Mouse (Mus musculus) adrenal gland, adult 8-10 months (tissue): ENCODE results near the gene Cabp4. TPM values are rescaled to one million over a fixed set of nuclear protein-coding genes. Genes with fewer than 3 reads are reported as not detected.
"Not testable (repeated sequence)": the region's sequence is repeated elsewhere in the genome, so short reads cannot be mapped to it uniquely, and the experiment has no call there.

Experiments
- DNase-seq: peaks from one replicate; pipeline ENCODE4 v3.0.0; 2022
- total RNA-seq, 4 experiments: library from RNA; stranded (reverse); gene quantifications; 2 replicates each; pipeline ENCODE4 v1.2.4; 2022

The Cabp4 gene
- total RNA-seq, 4 experiments from 2014 or later, result 0.23 to 0.59 (median 0.39) TPM

DNA sequence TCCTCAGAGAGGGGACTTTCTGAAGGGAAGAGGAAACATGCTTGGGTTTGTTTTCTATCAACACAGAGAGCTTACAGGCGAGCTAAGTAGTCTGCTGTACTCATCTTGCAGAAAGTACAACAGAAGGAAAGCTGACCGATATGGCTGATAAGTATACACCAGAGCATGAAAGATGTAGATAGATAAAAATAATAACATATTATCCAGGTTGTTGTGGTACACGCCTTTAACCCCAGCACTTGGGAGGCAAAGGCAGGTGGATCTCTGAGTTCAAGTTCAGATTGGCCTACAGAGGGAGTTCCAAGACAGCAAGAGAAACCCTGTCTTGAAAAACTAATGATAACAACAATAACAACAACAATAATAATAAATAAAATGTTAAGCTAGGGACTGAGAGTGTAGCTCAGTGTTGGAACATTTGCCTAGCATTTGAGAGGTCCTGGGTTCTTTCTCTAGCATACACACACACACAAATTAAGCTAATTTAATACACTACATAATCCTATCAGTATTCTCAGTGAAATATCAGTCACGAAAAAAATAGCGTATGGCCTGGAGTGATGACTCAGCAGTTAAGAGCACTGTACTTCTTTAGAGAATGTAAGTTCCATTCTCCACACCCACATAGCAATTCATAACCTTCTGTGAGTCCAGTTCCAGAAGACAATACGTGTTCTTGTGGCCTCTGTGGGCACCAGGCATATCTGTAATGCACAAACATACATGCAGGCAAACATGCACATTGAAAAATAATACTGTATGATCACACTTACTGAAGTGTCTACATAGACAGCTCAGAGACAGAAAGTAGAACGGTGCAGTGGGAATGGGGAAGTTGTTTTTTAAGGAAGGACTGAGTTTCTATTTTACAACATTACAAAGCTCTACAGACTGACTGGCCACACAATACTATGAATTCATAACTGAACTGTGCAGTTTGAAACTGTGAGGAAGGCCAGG is 21.1 kb downstream of the Cabp4 start:
- no peak for DNase-seq

DNA sequence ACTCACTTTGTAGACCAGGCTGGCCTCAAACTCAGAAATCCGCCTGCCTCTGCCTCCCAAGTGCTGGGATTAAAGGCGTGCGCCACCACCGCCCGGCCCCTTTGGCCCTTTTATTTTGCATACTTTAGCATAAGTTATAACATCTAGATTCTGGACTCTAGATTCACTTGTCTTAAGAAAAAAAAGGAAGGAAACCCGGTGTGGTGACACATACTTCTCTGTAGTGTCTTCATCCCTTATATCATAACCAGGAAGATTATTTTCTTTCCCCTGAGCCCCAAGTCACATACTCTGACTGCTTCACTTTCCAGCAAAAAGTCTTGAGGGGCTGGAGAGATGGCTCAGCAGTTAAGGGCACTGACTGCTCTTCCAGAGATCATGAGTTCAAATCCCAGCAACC is 21.9 kb downstream of the Cabp4 start:
- DNase-seq, result not testable (repeated sequence)

DNA sequence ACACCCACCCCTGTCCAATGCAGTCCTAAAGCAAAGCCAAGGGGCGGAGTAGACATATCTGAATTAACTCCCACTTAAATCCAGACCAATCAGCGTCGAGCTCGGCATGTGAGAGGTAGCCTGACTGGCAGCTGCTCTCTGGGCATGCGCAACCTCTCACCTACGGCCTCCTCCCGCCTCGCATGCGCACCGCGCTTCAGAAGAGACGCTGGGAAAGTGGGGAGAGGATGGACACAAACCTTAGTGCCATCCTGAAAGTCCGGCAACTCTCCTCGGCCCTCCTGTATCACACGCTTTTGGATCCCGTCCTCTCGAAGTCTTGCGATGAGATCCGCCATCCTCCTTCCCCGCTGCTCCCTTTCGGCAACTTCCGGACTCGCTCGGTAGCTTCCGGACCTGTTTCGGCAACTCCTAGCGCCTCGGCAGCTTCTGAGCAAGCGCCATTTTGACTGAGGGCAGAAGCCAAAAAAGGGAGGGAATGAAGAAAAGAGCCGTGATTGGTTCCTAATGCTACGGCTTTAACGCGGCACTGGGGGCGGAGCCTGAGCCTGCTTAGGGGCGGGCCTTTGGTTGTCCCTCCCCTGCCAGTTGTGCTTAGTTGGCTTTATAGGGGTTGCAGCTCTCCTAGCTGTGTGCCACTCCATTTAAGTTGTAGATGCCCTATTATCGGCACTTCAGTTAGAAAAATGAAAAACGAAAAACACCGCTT is 22.6 kb downstream of the Cabp4 start:
- peak; percentile 98 for DNase-seq

DNA sequence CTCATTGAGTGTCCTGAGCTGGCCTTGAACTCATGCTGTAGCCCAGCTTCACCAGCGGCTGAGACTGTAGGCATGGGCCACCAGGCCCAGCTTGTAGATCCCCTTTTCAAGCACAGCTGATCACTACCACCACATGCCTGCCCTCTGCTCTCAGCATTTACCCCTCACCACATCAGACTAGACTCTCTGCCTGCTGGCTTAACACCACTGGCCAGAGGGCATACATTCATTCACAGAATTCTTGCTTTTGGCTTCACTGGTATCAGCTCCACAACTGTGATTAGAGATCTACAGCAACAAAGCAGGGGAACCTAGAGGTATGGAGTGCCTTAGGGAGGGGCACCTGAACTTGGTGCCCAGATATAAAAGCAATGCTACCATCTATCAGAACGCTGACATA is 23.3 kb downstream of the Cabp4 start:
- DNase-seq, result no peak

DNA sequence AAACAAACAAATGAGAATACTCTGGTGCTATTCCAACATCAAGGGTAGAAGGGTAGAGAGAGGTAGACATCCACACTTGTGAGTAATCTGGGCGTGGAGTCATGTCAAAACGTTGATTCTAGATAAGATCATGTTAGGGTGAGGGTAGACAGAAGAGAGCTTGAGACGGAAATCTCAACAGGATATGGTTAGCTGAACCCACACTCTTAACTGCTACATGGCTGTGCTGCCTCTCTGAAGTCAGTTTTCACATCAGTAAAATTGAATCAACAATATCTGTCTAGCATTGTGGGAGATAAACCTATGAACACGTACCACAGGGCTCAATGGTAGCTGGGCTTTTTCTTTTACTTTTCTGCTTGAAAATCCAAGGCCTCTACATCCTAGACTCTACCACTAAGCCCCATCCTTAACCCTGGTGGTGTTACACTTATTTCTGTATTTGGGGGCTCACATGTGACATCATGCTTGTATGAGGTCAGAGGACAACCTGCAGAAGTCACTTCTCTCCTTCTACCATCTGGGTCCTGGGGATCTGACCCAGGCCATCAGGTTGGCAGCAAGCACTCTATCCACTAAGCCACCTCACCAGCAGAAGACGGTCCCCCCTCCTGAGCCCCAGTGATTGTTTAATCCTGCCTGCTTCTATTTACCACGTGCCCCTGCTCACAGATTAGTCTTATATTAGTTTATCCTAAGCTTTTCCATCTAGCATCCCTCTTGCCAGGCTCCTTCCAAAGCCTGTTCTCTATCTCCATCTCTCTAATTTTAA is 23.9 kb downstream of the Cabp4 start:
- no peak for DNase-seq

DNA sequence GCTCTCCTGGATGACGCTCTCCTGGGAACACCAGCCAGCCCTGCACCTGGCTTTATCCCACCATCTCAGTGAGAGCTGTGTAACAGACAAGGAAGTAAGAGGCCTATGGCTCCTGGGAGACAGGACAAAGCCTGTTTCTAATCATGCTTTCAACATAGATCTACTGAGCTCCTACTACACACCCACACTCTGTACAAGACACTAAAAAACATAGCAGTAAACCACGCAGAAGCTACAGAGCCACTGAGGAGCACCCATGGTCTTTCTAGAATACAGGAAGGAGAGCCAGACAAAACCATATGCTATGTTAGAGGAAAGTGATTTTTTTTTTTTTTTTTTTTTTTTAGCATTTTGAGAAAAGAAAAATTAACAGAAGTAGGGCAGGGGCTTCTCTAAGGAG is 25.5 kb downstream of the Cabp4 start:
- DNase-seq, result no peak

DNA sequence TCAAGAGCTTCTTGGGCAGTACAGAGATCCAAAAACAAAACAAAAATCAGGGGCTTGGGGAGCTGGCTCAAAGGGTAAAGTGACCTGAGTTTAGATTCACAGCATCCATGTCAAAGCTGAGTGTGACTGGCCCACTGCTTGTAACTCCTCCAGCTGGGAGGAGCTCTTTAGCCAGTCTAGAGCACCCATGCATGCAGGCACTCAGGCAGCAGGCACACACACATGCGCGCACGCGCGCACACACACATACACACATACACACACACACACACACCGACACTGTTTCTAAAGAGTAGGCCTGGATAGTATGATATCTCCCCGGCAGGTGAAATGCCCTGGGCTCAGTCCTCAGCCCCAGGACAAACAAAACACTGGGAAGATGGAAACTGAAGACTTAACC is 26.8 kb downstream of the Cabp4 start:
- DNase-seq, result no peak

DNA sequence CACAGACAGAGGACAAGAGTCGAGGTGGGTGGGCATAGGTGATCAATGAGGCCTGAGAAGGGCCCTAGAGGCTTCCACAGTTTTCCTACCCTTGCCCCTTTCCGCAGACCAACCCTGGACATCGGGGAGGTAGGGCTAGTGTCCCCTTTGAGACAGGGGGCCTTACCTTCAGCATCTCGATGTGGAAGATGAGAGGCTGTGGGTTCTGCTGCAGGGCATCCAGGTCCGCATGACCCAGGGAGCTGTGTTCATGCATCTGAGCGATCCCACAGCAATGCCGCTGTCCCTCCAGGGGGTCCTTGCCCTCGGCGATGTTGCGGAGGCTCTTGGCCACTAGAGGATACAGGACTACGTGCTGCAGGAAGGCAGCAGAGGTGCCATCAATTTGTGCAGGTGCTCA is 28.0 kb downstream of the Cabp4 start:
- DNase-seq, result no peak

DNA sequence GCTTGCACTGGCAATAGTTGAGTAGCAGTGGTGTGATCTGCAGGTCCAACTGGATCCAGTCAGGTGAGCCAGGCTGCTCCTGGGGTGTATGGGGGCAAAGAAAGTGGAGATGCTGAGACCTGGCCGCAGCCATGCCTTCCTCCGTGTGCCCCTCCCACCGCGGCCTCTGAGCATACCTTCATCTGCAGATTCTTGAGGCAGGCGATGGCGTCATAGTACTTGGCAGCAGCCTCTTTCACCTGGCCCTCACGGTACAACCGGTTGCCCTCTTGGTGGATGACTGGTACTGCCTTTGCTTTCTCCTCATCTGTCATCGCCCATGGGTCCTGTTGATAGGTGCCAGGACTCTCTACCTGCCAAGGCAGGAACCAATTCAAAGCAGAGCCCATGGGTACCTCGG is 28.7 kb downstream of the Cabp4 start:
- DNase-seq, result no peak

DNA sequence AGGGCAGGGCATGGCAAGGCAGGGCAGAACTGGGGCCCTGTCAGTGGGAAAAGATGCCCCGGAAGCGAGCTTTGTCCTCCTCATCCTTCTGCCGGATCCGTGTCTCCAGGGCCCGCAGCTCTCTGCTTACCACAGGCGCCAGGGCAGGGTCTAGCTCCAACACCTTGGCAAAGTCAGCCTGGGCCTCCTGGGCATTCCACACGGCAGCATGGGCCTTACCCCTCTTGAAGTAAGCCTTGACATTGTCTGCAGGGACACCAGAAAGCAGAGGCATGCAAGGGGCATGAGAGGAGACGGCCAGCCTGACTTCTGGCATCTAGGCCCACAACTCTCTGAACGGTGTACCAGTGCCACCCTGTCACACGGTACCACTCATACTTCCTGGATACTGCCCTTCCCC is 29.3 kb downstream of the Cabp4 start:
- no peak for DNase-seq

DNA sequence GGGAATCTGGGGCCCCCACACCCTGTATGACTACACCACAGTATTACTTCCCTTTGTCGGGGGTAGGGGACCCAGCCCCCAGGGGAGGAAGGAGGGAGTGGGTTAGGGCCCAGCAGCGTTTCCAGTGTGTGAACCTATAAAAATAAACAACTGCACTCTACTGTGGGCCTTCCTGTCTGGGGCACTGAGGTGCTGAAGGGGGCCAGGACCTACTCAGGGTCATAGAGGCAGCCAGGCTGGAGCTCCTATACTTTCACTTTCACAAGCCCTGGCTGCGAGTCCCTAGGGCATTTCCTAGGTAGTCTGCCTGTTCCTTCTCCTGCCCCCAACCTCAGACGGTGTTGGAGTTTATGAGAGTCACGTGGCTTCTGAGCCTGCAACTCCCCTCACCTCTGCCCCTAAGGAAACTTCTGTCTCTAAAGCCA is 30.0 kb downstream of the Cabp4 start:
- peak; percentile 59 for DNase-seq

DNA sequence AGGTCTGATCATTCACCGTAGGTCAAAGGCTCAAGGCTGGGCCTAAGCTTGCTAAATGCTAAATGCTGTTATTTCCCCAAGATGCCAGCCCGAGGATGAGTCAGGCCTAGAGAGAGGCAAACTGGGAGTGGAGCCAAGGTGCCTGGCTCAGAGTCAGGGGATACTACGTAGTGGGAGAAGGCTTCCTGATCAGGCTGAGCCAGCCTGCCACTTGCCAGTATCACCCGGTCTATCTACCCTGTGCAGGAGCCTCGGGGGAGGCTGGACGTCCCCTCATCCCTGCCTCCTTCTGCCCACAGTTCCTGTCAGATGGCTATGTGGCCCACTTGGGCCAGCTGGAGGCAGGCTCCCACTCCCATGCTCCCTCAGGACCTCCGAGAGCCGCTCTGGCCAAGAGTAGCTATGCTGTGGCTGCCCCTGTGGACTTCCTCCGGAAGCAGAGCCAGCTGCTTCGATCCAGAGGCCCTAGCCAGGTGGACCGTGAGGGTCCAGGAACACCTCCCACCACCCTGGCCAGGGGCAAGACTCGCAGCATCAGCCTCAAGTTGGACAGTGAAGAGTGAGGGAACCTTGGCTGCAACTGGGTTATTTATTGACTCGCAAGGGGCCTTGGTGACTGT is 30.5 kb downstream of the Cabp4 start:
- DNase-seq, result peak; percentile 97

DNA sequence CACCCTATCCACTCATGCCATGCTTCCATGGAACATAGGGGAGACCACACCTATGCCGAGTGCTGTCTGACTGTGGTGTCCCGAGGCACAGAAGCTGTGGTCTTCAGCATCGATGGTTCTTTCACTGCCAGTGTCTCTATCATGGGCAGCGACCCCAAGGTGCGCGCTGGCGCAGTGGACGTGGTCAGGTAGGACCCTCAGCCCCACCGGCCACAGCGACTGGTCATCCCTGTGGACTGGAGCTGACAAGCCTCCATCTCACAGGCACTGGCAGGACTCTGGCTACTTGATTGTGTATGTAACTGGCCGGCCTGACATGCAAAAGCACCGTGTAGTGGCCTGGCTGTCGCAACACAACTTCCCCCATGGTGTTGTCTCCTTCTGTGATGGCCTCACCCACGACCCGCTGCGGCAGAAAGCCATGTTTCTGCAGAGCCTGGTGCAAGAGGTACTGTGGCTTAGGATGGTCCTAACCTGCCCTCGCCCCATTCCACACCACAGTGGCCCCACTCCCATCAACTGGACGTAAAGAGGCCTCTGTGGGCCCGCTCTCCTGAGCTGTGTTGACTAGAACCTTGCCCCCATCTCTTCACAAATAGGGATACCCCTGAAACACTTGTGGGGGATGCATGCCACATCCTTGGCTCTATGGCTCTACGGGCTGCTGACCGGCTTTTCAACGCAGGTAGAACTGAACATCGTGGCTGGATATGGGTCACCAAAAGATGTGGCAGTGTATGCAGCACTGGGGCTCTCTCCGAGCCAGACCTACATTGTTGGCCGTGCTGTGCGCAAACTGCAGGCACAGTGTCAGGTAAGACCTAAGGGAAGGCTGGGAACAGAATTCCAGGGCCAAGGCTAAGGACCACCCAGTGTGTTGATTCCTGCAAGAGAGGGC is 31.5 kb downstream of the Cabp4 start:
- DNase-seq, result no peak

DNA sequence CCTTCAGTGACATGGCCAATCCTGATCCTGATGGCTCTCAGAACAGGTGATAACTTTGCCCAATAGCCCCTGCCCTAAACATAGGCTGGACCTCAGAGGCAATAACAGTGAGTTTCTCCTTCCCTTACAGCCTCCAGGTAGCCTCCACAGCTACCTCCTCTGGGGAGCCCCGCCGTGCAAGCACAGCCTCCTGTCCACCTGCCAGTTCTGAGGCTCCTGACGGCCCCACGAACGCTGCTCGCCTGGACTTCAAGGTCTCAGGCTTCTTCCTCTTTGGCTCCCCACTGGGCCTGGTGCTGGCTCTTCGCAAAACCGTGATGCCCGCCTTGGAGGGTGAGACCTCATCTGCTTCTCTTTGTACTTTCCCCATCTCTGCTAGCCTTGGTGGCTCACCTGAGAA is 35.3 kb downstream of the Cabp4 start:
- no peak for DNase-seq

DNA sequence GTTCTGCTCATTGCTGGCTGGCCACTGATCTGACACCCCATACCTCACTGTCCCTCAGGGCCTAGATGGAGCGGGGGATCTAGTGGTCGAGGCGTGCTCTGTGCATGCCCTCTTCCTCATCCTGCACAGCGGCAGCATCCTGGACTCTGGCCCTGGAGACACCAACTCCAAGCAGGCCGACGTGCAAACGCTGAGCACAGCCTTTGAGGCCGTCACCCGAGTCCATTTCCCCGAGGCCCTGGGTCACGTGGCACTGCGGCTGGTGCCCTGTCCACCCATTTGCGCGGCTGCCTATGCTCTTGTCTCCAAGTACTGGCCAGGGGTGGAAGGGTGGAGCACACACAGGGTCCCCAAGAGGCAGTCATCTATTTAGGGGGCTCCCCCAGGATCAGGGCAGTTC is 37.2 kb downstream of the Cabp4 start:
- DNase-seq, result no peak

DNA sequence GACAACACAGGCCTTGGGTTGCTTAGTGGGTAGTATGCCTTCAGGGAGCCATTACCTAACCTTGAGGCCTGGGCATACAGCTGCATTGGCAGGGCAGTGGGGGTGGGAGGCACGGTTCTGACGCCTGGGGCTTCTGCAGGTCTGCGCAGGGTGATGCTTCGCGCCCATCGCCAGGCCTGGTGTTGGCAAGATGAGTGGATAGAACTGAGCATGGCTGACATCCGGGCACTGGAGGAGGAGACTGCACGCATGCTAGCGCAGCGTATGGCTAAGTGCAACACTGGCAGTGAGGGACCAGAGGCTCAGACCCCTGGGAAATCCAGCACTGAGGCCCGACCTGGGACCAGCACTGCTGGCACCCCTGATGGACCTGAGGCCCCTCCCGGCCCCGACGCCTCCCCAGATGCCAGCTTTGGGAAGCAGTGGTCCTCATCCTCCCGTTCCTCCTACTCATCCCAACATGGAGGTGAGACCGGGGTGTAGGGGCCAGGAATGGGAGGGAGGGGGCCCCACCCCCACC is 39.1 kb downstream of the Cabp4 start:
- no peak for DNase-seq

DNA sequence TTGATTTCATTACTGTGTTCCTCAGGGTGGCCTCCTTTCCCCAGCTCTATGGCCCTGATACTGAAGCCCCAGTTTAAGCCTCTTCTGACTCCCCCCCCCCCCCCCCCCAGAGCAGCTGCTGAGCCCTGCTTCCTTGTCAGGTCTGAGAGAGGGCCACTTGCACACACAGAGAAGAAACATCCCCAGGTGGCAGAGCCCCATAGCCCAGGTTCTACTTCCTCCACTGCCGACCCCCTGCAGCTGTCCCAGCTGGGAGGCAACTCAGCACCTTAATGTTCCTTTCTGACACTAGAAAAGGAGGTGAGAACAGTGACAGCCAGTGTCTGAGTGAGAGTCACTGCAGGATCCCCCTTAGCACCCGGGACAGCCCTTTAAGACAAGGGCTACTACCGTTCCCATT is 40.0 kb downstream of the Cabp4 start:
- no peak for DNase-seq

DNA sequence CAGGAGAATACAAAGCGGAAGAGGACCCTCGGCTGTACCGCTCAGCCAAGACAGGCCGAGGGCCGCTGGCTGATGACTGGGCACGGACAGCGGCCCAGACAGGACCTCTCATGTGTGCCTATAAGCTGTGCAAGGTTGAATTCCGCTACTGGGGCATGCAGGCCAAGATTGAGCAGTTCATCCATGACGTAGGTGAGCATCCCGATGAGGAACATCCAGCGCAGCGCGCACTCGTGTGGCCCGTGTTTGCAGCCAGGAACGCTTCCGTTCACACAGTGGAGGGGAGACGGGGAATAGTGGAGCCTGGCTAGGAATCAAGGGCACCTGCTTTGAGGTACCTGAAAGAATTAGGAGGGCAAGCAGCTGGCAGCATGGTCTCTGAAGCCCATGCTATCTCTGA is 40.5 kb downstream of the Cabp4 start:
- DNase-seq, result no peak

DNA sequence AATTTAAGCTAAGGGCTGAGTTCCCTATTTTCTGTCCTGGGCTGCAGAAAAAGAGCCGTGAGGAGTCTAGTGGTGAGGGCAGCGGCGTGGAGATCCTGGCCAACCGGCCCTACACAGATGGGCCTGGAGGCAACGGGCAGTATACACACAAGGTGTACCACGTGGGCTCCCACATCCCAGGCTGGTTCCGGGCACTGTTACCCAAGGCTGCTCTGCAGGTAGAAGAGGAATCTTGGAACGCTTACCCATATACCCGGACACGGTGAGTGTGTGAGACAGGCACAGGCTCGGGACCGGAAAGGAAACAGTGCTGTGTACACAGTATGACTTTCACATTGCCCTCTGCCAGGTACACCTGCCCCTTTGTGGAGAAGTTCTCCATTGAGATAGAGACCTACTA is 41.2 kb downstream of the Cabp4 start:
- DNase-seq, result no peak

DNA sequence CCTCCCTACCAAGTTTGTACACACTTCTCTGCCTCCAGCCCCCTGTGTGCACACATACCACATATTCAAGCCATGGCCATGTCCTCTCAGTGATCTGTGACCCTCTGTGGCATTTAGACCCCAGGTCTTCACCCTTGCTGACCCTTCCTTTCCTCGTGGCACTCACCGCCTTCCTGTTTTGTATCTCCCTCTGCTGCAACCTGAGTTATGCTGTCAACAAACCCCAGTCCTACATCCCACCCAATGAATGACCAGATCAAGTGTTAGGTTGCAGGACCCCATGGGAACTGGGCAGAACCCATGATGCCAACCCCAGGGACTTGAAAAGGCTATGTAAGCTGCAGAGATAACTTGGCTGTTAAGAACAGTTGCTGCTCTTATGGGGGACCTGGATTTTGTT is 41.8 kb downstream of the Cabp4 start:
- no peak for DNase-seq

DNA sequence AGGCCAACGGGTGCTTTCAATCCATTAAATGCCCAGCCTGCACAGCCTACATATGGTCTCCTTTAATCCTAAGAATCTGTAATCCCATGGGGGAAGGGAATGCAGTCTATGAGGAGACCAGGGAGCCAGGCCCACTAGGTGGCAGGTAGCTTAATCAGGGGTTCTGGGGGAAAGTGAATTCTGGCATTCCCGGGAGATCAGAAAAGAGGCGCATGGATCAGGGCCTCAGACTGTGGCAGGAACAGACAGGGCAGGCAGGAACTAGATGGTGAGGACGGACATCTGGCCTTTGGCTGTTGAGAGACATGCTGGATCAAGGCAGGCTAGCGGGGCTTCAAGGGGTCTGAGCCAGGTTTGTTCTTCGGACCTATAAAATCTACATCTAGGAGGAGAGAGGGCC is 42.4 kb downstream of the Cabp4 start:
- DNase-seq, result no peak
